Comparison of ENCODE assay signal across 9 mouse cellular contexts in genomic region chr7:4740309-4740727, GRCm38 (mm10). TPM values are rescaled to one million over a fixed set of nuclear protein-coding genes. Genes with fewer than 3 reads are reported as not detected.
DNase-seq lines count a peak whose midpoint lies in the region; ATAC-seq and TF ChIP-seq lines count a peak whose summit lies in the region.
"Had no signal": no experiment of that assay in that cellular context is flagged by ENCODE, and none has a peak within 500 bp of the region (broad histone marks: within the 10 kb centered on the region; RNA-seq: fewer than 3 reads in every experiment).

No protein-coding gene starts in this region.

- no peak for TF ChIP-seq CTCF in MEL (IDR thresholded peaks at IDR 0.05 in 2 of 3, conservative IDR thresholded peaks at IDR 0.05 in 1 of 3; ENCODE audit: control insufficient read depth in 1 of 3, insufficient read depth in 1 of 3, low read depth in 2 of 3, low read length in 3 of 3, poor library complexity in 1 of 3, severe bottlenecking in 1 of 3)

- H3K27me3 ChIP-seq in heart, embryonic 16.5 days (ENCODE audit: control insufficient read depth, insufficient read depth, low read length) = no peaks in the 10 kb centered on the region
- no peaks in the 10 kb centered on the region for H3K27me3 ChIP-seq in MEL (ENCODE audit: control insufficient read depth in 1 of 2, insufficient read depth in 2 of 2, low read length in 2 of 2)
- no peaks in the 10 kb centered on the region for H3K27me3 ChIP-seq in forebrain, embryonic 16.5 days (replicated peaks; ENCODE audit: control insufficient read depth, insufficient read depth, low read length)
- H3K27me3 ChIP-seq in midbrain, embryonic 10.5 days (ENCODE audit: low read depth, poor library complexity, severe bottlenecking) = no peaks in the 10 kb centered on the region

- H3K9ac ChIP-seq in heart, embryonic 16.5 days (ENCODE audit: low read length) = peak overlapping the region; percentile 94
- peak overlapping the region; percentile 82 for H3K9ac ChIP-seq in MEL (ENCODE audit: control insufficient read depth, low read depth, low read length, poor library complexity, severe bottlenecking)
- peak overlapping the region; percentile 78 for H3K9ac ChIP-seq in forebrain, embryonic 16.5 days (replicated peaks; ENCODE audit: low read depth, low read length)

- no peak for TF ChIP-seq RAD21 in MEL (IDR thresholded peaks at IDR 0.05; ENCODE audit: low read depth, low read length)

- TF ChIP-seq POLR2A in MEL (IDR thresholded peaks at IDR 0.05; ENCODE audit: control insufficient read depth in 1 of 2, insufficient read depth in 1 of 2, low read depth in 1 of 2, low read length in 2 of 2, poor library complexity in 1 of 2) = no peak; a peak in 1 of 4 replicates

- no peaks in the 10 kb centered on the region; the same call in 1 of the 2 replicates for H3K79me2 ChIP-seq in MEL (ENCODE audit: control insufficient read depth, insufficient read depth, low read length, poor library complexity)

- peak overlapping the region; percentile 79 for H3K4me3 ChIP-seq in heart, embryonic 16.5 days (ENCODE audit: low read length)
- peak overlapping the region; percentile 58 to 74 for H3K4me3 ChIP-seq in MEL (ENCODE audit: control insufficient read depth in 1 of 2, insufficient read depth in 1 of 2, low read depth in 2 of 2, low read length in 2 of 2)
- H3K4me3 ChIP-seq in forebrain, embryonic 16.5 days (replicated peaks; ENCODE audit: low read length) = peak overlapping the region; percentile 52
- H3K4me3 ChIP-seq in midbrain, embryonic 10.5 days = peak overlapping the region; percentile 79

- ATAC-seq in heart, embryonic 16.5 days (replicated peaks; ENCODE audit: extremely low read depth, insufficient read depth, low FRiP score) = peak; percentile 2
- ATAC-seq in forebrain, embryonic 16.5 days = peak; percentile 26

- H3K9me3 ChIP-seq in heart, embryonic 16.5 days (replicated peaks; ENCODE audit: control insufficient read depth, low read length) = no peaks in the 10 kb centered on the region
- no peaks in the 10 kb centered on the region for H3K9me3 ChIP-seq in MEL (replicated peaks; ENCODE audit: insufficient read depth, low read length)
- H3K9me3 ChIP-seq in forebrain, embryonic 16.5 days (ENCODE audit: control insufficient read depth, low read length) = no peaks in the 10 kb centered on the region
- H3K9me3 ChIP-seq in midbrain, embryonic 10.5 days (replicated peaks) = no peaks in the 10 kb centered on the region

- peak overlapping the region; percentile 73 for H3K4me2 ChIP-seq in heart, embryonic 16.5 days (ENCODE audit: low read depth, low read length)
- peak overlapping the region; percentile 86 for H3K4me2 ChIP-seq in forebrain, embryonic 16.5 days (ENCODE audit: low read length)

- no peak for DNase-seq in heart, adult 18-20 months
- DNase-seq in MEL (ENCODE audit: low read depth, low spot score) = peak; percentile 62
- no peak for DNase-seq in midbrain, embryonic 10.5 days (ENCODE audit: low spot score)
- no peak for DNase-seq in layer of hippocampus, adult 8-10 months (ENCODE audit: low spot score in 2 of 2)
- DNase-seq in layer of hippocampus, postnatal 14 days (ENCODE audit: low spot score in 2 of 2) = no peak
- no peak for DNase-seq in spleen, postnatal 14 days (ENCODE audit: low spot score in 2 of 2)

- WGBS in heart, embryonic 16.5 days = under 1% methylated on average over 14 of the region's 14 CpGs
- under 1% methylated on average over 13 of the region's 14 CpGs for WGBS in forebrain, embryonic 16.5 days
- 1% methylated on average over 14 of the region's 14 CpGs for WGBS in midbrain, embryonic 10.5 days

- TF ChIP-seq EP300 in MEL (IDR thresholded peaks at IDR 0.05; ENCODE audit: low read depth in 1 of 2, low read length in 2 of 2) = no peak

- H3K27ac ChIP-seq in heart, embryonic 16.5 days (ENCODE audit: low read length) = peak overlapping the region; percentile 93
- H3K27ac ChIP-seq in MEL (ENCODE audit: control insufficient read depth, low read depth, low read length) = peak overlapping the region; percentile 61
- peak overlapping the region; percentile 77 for H3K27ac ChIP-seq in forebrain, embryonic 16.5 days (ENCODE audit: low read length)
- H3K27ac ChIP-seq in midbrain, embryonic 10.5 days (replicated peaks) = peak overlapping the region; percentile 96

- peaks cover 5% of the 10 kb centered on the region; the same call in 1 of the 2 replicates for H3K36me3 ChIP-seq in heart, embryonic 16.5 days (ENCODE audit: control insufficient read depth, insufficient read depth)
- peaks cover 0 to 4% of the 10 kb centered on the region in 2 experiments; a peak in 2 of 4 replicates for H3K36me3 ChIP-seq in MEL (ENCODE audit: control insufficient read depth in 1 of 2, insufficient read depth in 2 of 2, low read length in 2 of 2)
- H3K36me3 ChIP-seq in forebrain, embryonic 16.5 days (ENCODE audit: control insufficient read depth, insufficient read depth) = no peaks in the 10 kb centered on the region
- H3K36me3 ChIP-seq in midbrain, embryonic 10.5 days = peaks cover 27% of the 10 kb centered on the region

- peaks cover 27% of the 10 kb centered on the region for H3K4me1 ChIP-seq in heart, embryonic 16.5 days (ENCODE audit: control insufficient read depth, insufficient read depth, low read length)
- H3K4me1 ChIP-seq in MEL (ENCODE audit: control insufficient read depth in 1 of 2, insufficient read depth in 2 of 2, low read length in 2 of 2) = peaks cover 2 to 10% of the 10 kb centered on the region in 2 experiments
- H3K4me1 ChIP-seq in forebrain, embryonic 16.5 days (replicated peaks; ENCODE audit: control insufficient read depth, insufficient read depth, low read length) = peaks cover 31% of the 10 kb centered on the region
- peaks cover 41% of the 10 kb centered on the region for H3K4me1 ChIP-seq in midbrain, embryonic 10.5 days

TF ChIP-seq in MEL, 35 proteins besides CTCF, POLR2A, EP300 and RAD21 (continues in another document):
- TF ChIP-seq ETS1 (IDR thresholded peaks at IDR 0.05; ENCODE audit: low read depth, low read length) = no peak
- TF ChIP-seq USF2 (IDR thresholded peaks at IDR 0.05; ENCODE audit: borderline replicate concordance in 1 of 2, insufficient read depth in 1 of 2, low read depth in 1 of 2, low read length in 2 of 2) = no peak
- TF ChIP-seq CHD1 (IDR thresholded peaks at IDR 0.05; ENCODE audit: low read depth, low read length) = peak; percentile 73; the same call in 1 of the 2 replicates

RNA-seq across cellular contexts. Expression of gene Kmt5c, which starts 0.4 kb away (rescaled TPM):
- 53.6 and 59.0 TPM in 2 replicates for polyA plus RNA-seq in heart, embryonic 16.5 days (2015; fragmentation: Nextera tagmentation; extraction: Ambion mirVana)
- total RNA-seq in heart, adult 18-20 months (2021) = 10 to 100 TPM in 1 of 2 experiments, 1 to 10 TPM in 1; 9.6 to 10.0 TPM
- 21.0 and 21.8 TPM in 2 replicates for total RNA-seq in MEL (2012; rRNA removed)
- 10 to 100 TPM in 1 of 2 experiments, not detected in 1; 60.2 TPM for polyA plus RNA-seq in MEL (2012; ENCODE audit: insufficient read depth in 1 of 2, insufficient read length in 2 of 2, low read depth in 1 of 2, low replicate concordance in 2 of 2, missing spikeins in 1 of 2)
- polyA plus RNA-seq in forebrain, embryonic 16.5 days (2015; fragmentation: Nextera tagmentation; extraction: Ambion mirVana) = 60.0 and 66.9 TPM in 2 replicates
- polyA plus RNA-seq in midbrain, embryonic 10.5 days (2016; fragmentation: Nextera tagmentation; extraction: Ambion mirVana) = 91.6 and 103 TPM in 2 replicates
- total RNA-seq in layer of hippocampus, adult 8-10 months (2022) = 10 to 100 TPM; 26.1 to 39.8 (median 33.0) TPM
- 10 to 100 TPM; 38.9 to 44.2 TPM for total RNA-seq in layer of hippocampus, postnatal 14 days (2021)

RNA-seq across cellular contexts. Expression of gene Cox6b2, which starts 12.6 kb away (rescaled TPM):
- 24.1 and 32.0 TPM in 2 replicates for polyA plus RNA-seq in heart, embryonic 16.5 days (2015; fragmentation: Nextera tagmentation; extraction: Ambion mirVana)
- total RNA-seq in heart, adult 18-20 months (2021) = 1 to 10 TPM; 1.4 to 2.3 TPM
- total RNA-seq in MEL (2012; rRNA removed) = 4.6 and 8.7 TPM in 2 replicates
- polyA plus RNA-seq in MEL (2012; ENCODE audit: insufficient read depth in 1 of 2, insufficient read length in 2 of 2, low read depth in 1 of 2, low replicate concordance in 2 of 2, missing spikeins in 1 of 2) = 10 to 100 TPM in 1 of 2 experiments, not detected in 1; 36.3 TPM
- 6.6 and 12.1 TPM in 2 replicates for polyA plus RNA-seq in forebrain, embryonic 16.5 days (2015; fragmentation: Nextera tagmentation; extraction: Ambion mirVana)
- polyA plus RNA-seq in midbrain, embryonic 10.5 days (2016; fragmentation: Nextera tagmentation; extraction: Ambion mirVana) = 44.1 and 46.7 TPM in 2 replicates
- 10 to 100 TPM in 1 of 4 experiments, 1 to 10 TPM in 3; 6.0 to 13.0 (median 7.4) TPM for total RNA-seq in layer of hippocampus, adult 8-10 months (2022)
- 1 to 10 TPM; 4.7 to 8.6 TPM for total RNA-seq in layer of hippocampus, postnatal 14 days (2021)

RNA-seq across cellular contexts. Expression of gene Tmem150b, which starts 15.3 kb away (rescaled TPM):
- polyA plus RNA-seq in heart, embryonic 16.5 days (2015; fragmentation: Nextera tagmentation; extraction: Ambion mirVana) = 0.06 and 0.33 TPM in 2 replicates
- under 1 TPM in 1 of 2 experiments, not detected in 1; 0.10 TPM for total RNA-seq in heart, adult 18-20 months (2021)
- 0.31 and 0.39 TPM in 2 replicates for total RNA-seq in MEL (2012; rRNA removed)
- 1 to 10 TPM in 1 of 2 experiments, not detected in 1; 1.4 TPM for polyA plus RNA-seq in MEL (2012; ENCODE audit: insufficient read depth in 1 of 2, insufficient read length in 2 of 2, low read depth in 1 of 2, low replicate concordance in 2 of 2, missing spikeins in 1 of 2)
- polyA plus RNA-seq in forebrain, embryonic 16.5 days (2015; fragmentation: Nextera tagmentation; extraction: Ambion mirVana) = 0.11 and 0.33 TPM in 2 replicates
- polyA plus RNA-seq in midbrain, embryonic 10.5 days (2016; fragmentation: Nextera tagmentation; extraction: Ambion mirVana) = 0.10 TPM in 2 replicates
- total RNA-seq in layer of hippocampus, adult 8-10 months (2022) = under 1 TPM in 2 of 4 experiments, not detected in 2; 0.27 to 0.36 TPM
- not detected for total RNA-seq in layer of hippocampus, postnatal 14 days (2021)

RNA-seq across cellular contexts. Expression of gene Fam71e2, which starts 30.8 kb away (rescaled TPM):
- not detected in 2 replicates for polyA plus RNA-seq in heart, embryonic 16.5 days (2015; fragmentation: Nextera tagmentation; extraction: Ambion mirVana)
- not detected for total RNA-seq in heart, adult 18-20 months (2021)
- total RNA-seq in MEL (2012; rRNA removed) = not detected in 2 replicates
- not detected for polyA plus RNA-seq in MEL (2012; ENCODE audit: insufficient read depth in 1 of 2, insufficient read length in 2 of 2, low read depth in 1 of 2, low replicate concordance in 2 of 2, missing spikeins in 1 of 2)
- polyA plus RNA-seq in forebrain, embryonic 16.5 days (2015; fragmentation: Nextera tagmentation; extraction: Ambion mirVana) = not detected in 2 replicates
- not detected in 2 replicates for polyA plus RNA-seq in midbrain, embryonic 10.5 days (2016; fragmentation: Nextera tagmentation; extraction: Ambion mirVana)
- total RNA-seq in layer of hippocampus, adult 8-10 months (2022) = not detected
- not detected for total RNA-seq in layer of hippocampus, postnatal 14 days (2021)
- polyA plus RNA-seq: large intestine, adult 2 months had no signal

RNA-seq across cellular contexts. Expression of gene Il11, which starts 42.3 kb away (rescaled TPM):
- polyA plus RNA-seq in heart, embryonic 16.5 days (2015; fragmentation: Nextera tagmentation; extraction: Ambion mirVana) = 0.11 and 0.20 TPM in 2 replicates
- not detected for total RNA-seq in heart, adult 18-20 months (2021)
- total RNA-seq in MEL (2012; rRNA removed) = 0.12 TPM in 1 of 2 replicates, not detected in the other
- under 1 TPM in 1 of 2 experiments, not detected in 1; 0.07 TPM for polyA plus RNA-seq in MEL (2012; ENCODE audit: insufficient read depth in 1 of 2, insufficient read length in 2 of 2, low read depth in 1 of 2, low replicate concordance in 2 of 2, missing spikeins in 1 of 2)
- polyA plus RNA-seq in forebrain, embryonic 16.5 days (2015; fragmentation: Nextera tagmentation; extraction: Ambion mirVana) = 0.53 and 1.1 TPM in 2 replicates
- polyA plus RNA-seq in midbrain, embryonic 10.5 days (2016; fragmentation: Nextera tagmentation; extraction: Ambion mirVana) = 0.21 TPM in 1 of 2 replicates, not detected in the other
- total RNA-seq in layer of hippocampus, adult 8-10 months (2022) = under 1 TPM; 0.31 to 0.43 (median 0.37) TPM
- total RNA-seq in layer of hippocampus, postnatal 14 days (2021) = under 1 TPM; 0.21 to 0.38 TPM
